In genomic region chr4:139382231-139382630, GRCm38 (mm10) we compare ENCODE assay signal across 10 mouse cellular contexts. TPM values are rescaled to one million over a fixed set of nuclear protein-coding genes. Genes with fewer than 3 reads are reported as not detected.
DNase-seq lines count a peak whose midpoint lies in the region; ATAC-seq and TF ChIP-seq lines count a peak whose summit lies in the region.
"Had no signal": no experiment of that assay in that cellular context is flagged by ENCODE, and none has a peak within 500 bp of the region (broad histone marks: within the 10 kb centered on the region; RNA-seq: fewer than 3 reads in every experiment).

No protein-coding gene starts in this region.

- H3K4me2 ChIP-seq in heart, embryonic 14.5 days (ENCODE audit: low read length): peak overlapping the region; percentile 94
- peak overlapping the region; percentile 91 for H3K4me2 ChIP-seq in hindbrain, embryonic 12.5 days (replicated peaks)
- H3K4me2 ChIP-seq in liver, embryonic 15.5 days: peak overlapping the region; percentile 79

- WGBS in heart, embryonic 14.5 days: 69% methylated on average over 7 of the region's 7 CpGs
- WGBS in hindbrain, embryonic 12.5 days: 81% methylated on average over 7 of the region's 7 CpGs
- WGBS in liver, embryonic 15.5 days (ENCODE audit: insufficient replicate concordance): 17% methylated on average over 7 of the region's 7 CpGs
- 56% methylated on average over 7 of the region's 7 CpGs for WGBS in cerebellum, adult 2 months

- H3K36me3 ChIP-seq in heart, embryonic 14.5 days (ENCODE audit: control insufficient read depth, insufficient read depth, low read length): peaks cover 9% of the 10 kb centered on the region
- H3K36me3 ChIP-seq in G1E (replicated peaks): peaks cover 51% of the 10 kb centered on the region
- peaks cover 6% of the 10 kb centered on the region; the same call in 1 of the 2 replicates for H3K36me3 ChIP-seq in hindbrain, embryonic 12.5 days
- peaks cover 23% of the 10 kb centered on the region for H3K36me3 ChIP-seq in liver, embryonic 15.5 days (replicated peaks)

- H3K9me3 ChIP-seq in heart, embryonic 14.5 days (ENCODE audit: control insufficient read depth, low read length): no peaks in the 10 kb centered on the region
- no peaks in the 10 kb centered on the region for H3K9me3 ChIP-seq in G1E (replicated peaks)
- no peaks in the 10 kb centered on the region for H3K9me3 ChIP-seq in hindbrain, embryonic 12.5 days (replicated peaks)
- H3K9me3 ChIP-seq in liver, embryonic 15.5 days (replicated peaks): no peaks in the 10 kb centered on the region

- TF ChIP-seq CTCF in G1E (IDR thresholded peaks at IDR 0.05; ENCODE audit: low read depth, low read length): no peak
- no peak for TF ChIP-seq CTCF in cerebellum, adult 2 months (IDR thresholded peaks at IDR 0.05; ENCODE audit: borderline replicate concordance, insufficient read depth, low read depth, low read length)

- TF ChIP-seq POLR2A in cerebellum, adult 2 months (IDR thresholded peaks at IDR 0.05; ENCODE audit: borderline replicate concordance, insufficient read depth, low read length): no peak

- peaks cover 6 to 32% of the 10 kb centered on the region in 2 experiments for H3K4me1 ChIP-seq in heart, embryonic 14.5 days (ENCODE audit: control insufficient read depth in 2 of 2, insufficient read depth in 2 of 2, low read length in 2 of 2)
- peaks cover 53% of the 10 kb centered on the region for H3K4me1 ChIP-seq in G1E (ENCODE audit: insufficient read depth, low read depth, low read length)
- peaks cover 32% of the 10 kb centered on the region for H3K4me1 ChIP-seq in hindbrain, embryonic 12.5 days
- peaks cover 58% of the 10 kb centered on the region for H3K4me1 ChIP-seq in liver, embryonic 15.5 days (replicated peaks)
- H3K4me1 ChIP-seq in cerebellum, adult 2 months (ENCODE audit: control insufficient read depth, insufficient read depth, low read length): peaks cover 3% of the 10 kb centered on the region; the same call in 1 of the 2 replicates

- no peak for ATAC-seq in heart, embryonic 14.5 days (ENCODE audit: insufficient number of reproducible peaks, insufficient read depth, low FRiP score, low read depth)
- peak; percentile 15; the same call in 1 of the 2 replicates for ATAC-seq in G1E (ENCODE audit: extremely low read depth, insufficient number of reproducible peaks, low FRiP score, poor library complexity, severe bottlenecking)
- ATAC-seq in hindbrain, embryonic 12.5 days (ENCODE audit: low FRiP score): no peak
- ATAC-seq in liver, embryonic 15.5 days (ENCODE audit: insufficient read depth): peak; percentile 8; the same call in 1 of the 2 replicates

- intact Hi-C loops in heart, postnatal 36 days (cut with DNase I): no loop called here

- H3K9ac ChIP-seq in heart, embryonic 14.5 days (ENCODE audit: low read length): no peak overlapping the region; the same call in 1 of the 2 replicates
- H3K9ac ChIP-seq in hindbrain, embryonic 12.5 days: no peak overlapping the region
- H3K9ac ChIP-seq in liver, embryonic 15.5 days: peak overlapping the region; percentile 62

- H3K27ac ChIP-seq in heart, embryonic 14.5 days (replicated peaks in 1 of 2; ENCODE audit: control insufficient read depth in 1 of 2, insufficient read depth in 1 of 2, low read depth in 2 of 2, low read length in 2 of 2): no peak overlapping the region
- H3K27ac ChIP-seq in hindbrain, embryonic 12.5 days: no peak overlapping the region
- peak overlapping the region; percentile 79 for H3K27ac ChIP-seq in liver, embryonic 15.5 days (replicated peaks)
- no peak overlapping the region for H3K27ac ChIP-seq in cerebellum, adult 2 months (ENCODE audit: insufficient read depth, low read length)

- DNase-seq in heart, postnatal 36 days: no peak
- peak; percentile 16 for DNase-seq in G1E (ENCODE audit: low spot score)
- DNase-seq in cerebellum, adult 2 months: no peak
- no peak for DNase-seq in right cerebral cortex, postnatal 36 days (ENCODE audit: low spot score in 2 of 2)
- no peak for DNase-seq in thymus, postnatal 25 days
- DNase-seq: cerebellum, postnatal 10 days; lung, adult 18-20 months had no signal

- peak overlapping the region; percentile 2 to 63; a peak in 1 of 4 replicates for H3K4me3 ChIP-seq in heart, embryonic 14.5 days (ENCODE audit: control insufficient read depth in 1 of 2, insufficient read depth in 1 of 2, low read depth in 1 of 2, low read length in 2 of 2)
- H3K4me3 ChIP-seq in G1E (ENCODE audit: low read depth, low read length): peak overlapping the region; percentile 84; the same call in 1 of the 2 replicates
- 0 out of 2 replicates have a peak overlapping the region, but pooled peaks have one; percentile 2 for H3K4me3 ChIP-seq in hindbrain, embryonic 12.5 days
- peak overlapping the region; percentile 89 for H3K4me3 ChIP-seq in liver, embryonic 15.5 days (replicated peaks)
- no peak overlapping the region for H3K4me3 ChIP-seq in cerebellum, adult 2 months (replicated peaks; ENCODE audit: insufficient read depth, low read depth, low read length)

- no peaks in the 10 kb centered on the region for H3K27me3 ChIP-seq in heart, embryonic 14.5 days (ENCODE audit: control insufficient read depth, insufficient read depth, low read length)
- no peaks in the 10 kb centered on the region for H3K27me3 ChIP-seq in G1E (ENCODE audit: insufficient read depth, low read length)
- no peaks in the 10 kb centered on the region for H3K27me3 ChIP-seq in hindbrain, embryonic 12.5 days
- H3K27me3 ChIP-seq in liver, embryonic 15.5 days: no peaks in the 10 kb centered on the region
- no peaks in the 10 kb centered on the region; the same call in 1 of the 2 replicates for H3K27me3 ChIP-seq in cerebellum, adult 2 months (ENCODE audit: control insufficient read depth, insufficient read depth, low read length)

RNA-seq across cellular contexts. Expression of gene Ubr4, which starts 29.8 kb away (rescaled TPM):
- polyA plus RNA-seq in heart, embryonic 14.5 days (2014; fragmentation: Nextera tagmentation; extraction: Ambion mirVana): 63.8 and 67.6 TPM in 2 replicates
- 100 to 1,000 TPM; 107 to 109 TPM for total RNA-seq in heart, postnatal 36 days (2021)
- 386 and 393 TPM in 2 replicates for total RNA-seq in G1E (2014; fragmentation: Nextera tagmentation)
- 62.2 and 68.1 TPM in 2 replicates for total RNA-seq in G1E (2017)
- 67.8 and 132 TPM in 2 replicates for polyA plus RNA-seq in G1E (2012)
- polyA plus RNA-seq in hindbrain, embryonic 12.5 days (2016; fragmentation: Nextera tagmentation; extraction: Ambion mirVana): 79.7 and 80.1 TPM in 2 replicates
- polyA plus RNA-seq in liver, embryonic 15.5 days (2015; fragmentation: Nextera tagmentation; extraction: Ambion mirVana): 39.5 and 49.1 TPM in 2 replicates
- 256 TPM in 2 replicates for polyA plus RNA-seq in cerebellum, adult 2 months (2012; rRNA removed)

RNA-seq across cellular contexts. Expression of gene Emc1, which starts 29.8 kb away (rescaled TPM):
- 36.6 and 37.7 TPM in 2 replicates for polyA plus RNA-seq in heart, embryonic 14.5 days (2014; fragmentation: Nextera tagmentation; extraction: Ambion mirVana)
- total RNA-seq in heart, postnatal 36 days (2021): 10 to 100 TPM; 50.2 to 50.6 TPM
- 21.4 and 26.9 TPM in 2 replicates for total RNA-seq in G1E (2014; fragmentation: Nextera tagmentation)
- total RNA-seq in G1E (2017): 20.3 and 20.8 TPM in 2 replicates
- polyA plus RNA-seq in G1E (2012): 5.3 and 9.4 TPM in 2 replicates
- 42.5 and 43.6 TPM in 2 replicates for polyA plus RNA-seq in hindbrain, embryonic 12.5 days (2016; fragmentation: Nextera tagmentation; extraction: Ambion mirVana)
- polyA plus RNA-seq in liver, embryonic 15.5 days (2015; fragmentation: Nextera tagmentation; extraction: Ambion mirVana): 13.5 and 13.9 TPM in 2 replicates
- polyA plus RNA-seq in cerebellum, adult 2 months (2012; rRNA removed): 77.1 and 78.2 TPM in 2 replicates

RNA-seq across cellular contexts. Expression of gene Mrto4, which starts 29.9 kb away (rescaled TPM):
- 65.1 and 65.4 TPM in 2 replicates for polyA plus RNA-seq in heart, embryonic 14.5 days (2014; fragmentation: Nextera tagmentation; extraction: Ambion mirVana)
- 10 to 100 TPM; 26.8 to 28.6 TPM for total RNA-seq in heart, postnatal 36 days (2021)
- total RNA-seq in G1E (2014; fragmentation: Nextera tagmentation) (60.7 and 78.4 TPM in 2 replicates), G1E (2017) (65.6 and 75.9 TPM in 2 replicates)
- 68.6 and 97.0 TPM in 2 replicates for polyA plus RNA-seq in G1E (2012)
- polyA plus RNA-seq in hindbrain, embryonic 12.5 days (2016; fragmentation: Nextera tagmentation; extraction: Ambion mirVana): 89.2 and 91.4 TPM in 2 replicates
- 78.7 and 83.7 TPM in 2 replicates for polyA plus RNA-seq in liver, embryonic 15.5 days (2015; fragmentation: Nextera tagmentation; extraction: Ambion mirVana)
- polyA plus RNA-seq in cerebellum, adult 2 months (2012; rRNA removed): 50.2 and 56.4 TPM in 2 replicates

Comparison
In these comparisons a context has a peak if more than half of its experiments do, and no peak if none do; other contexts are left out.
1. ATAC-seq: peak in G1E (single experiment) and liver, embryonic 15.5 days (single experiment); none in heart, embryonic 14.5 days (single experiment) and hindbrain, embryonic 12.5 days (single experiment).
2. Peak in every context shown above with its lines, with median percentiles within 50 percentile points of each other: H3K4me2 ChIP-seq.